Mouse (Mus musculus) Patski (cell line): ENCODE measurements around the gene Lin7a. TPM values are rescaled to one million over a fixed set of nuclear protein-coding genes. Genes with fewer than 3 reads are reported as not detected.

Experiments
- ATAC-seq: fragments of 100-300 bp; one replicate; pipeline ENCODE4 v1.8.0; 2021
- CTCF ChIA-PET: fragments of 350-600 bp; sonication (Branson Sonifier 250); formaldehyde crosslinking; loops from one replicate; lab custom pipeline; 2022; ENCODE audit warnings: inconsistent platforms; lab: Charles Lee
- POLR2A ChIA-PET: fragments of 350-600 bp; sonication (Branson Sonifier 250); formaldehyde crosslinking; loops from one replicate; lab custom pipeline; 2022; ENCODE audit warnings: antibody characterized with exemption, inconsistent platforms; lab: Charles Lee
- DNase-seq: peaks from one replicate; pipeline ENCODE4 v3.0.0-alpha.2; 2011; ENCODE audit warnings: low read depth, low spot score
- H3K27me3 ChIP-seq: fragments of 371-371 bp; one replicate; pipeline ENCODE4 v1.5.1; 2021
- CTCF ChIP-seq: fragments of 100-300 bp; IDR thresholded peaks from one replicate; pipeline ENCODE4 v1.5.1; 2021
- in situ Hi-C: fragments of 300-500 bp; cut with MboI; formaldehyde crosslinking; loops from 3 replicates; pipeline ENCODE4 v1.11.1; 2018; ENCODE audit warnings: low pct_unique_long_range_greater_than_20kb, mixed read lengths
- polyA plus RNA-seq: library from polyadenylated mRNA; unstranded; gene quantifications from one replicate; pipeline ENCODE4 v1.2.3, GENCODE M21; 2021

The Lin7a gene
- polyA plus RNA-seq, 1 experiment from 2014 or later = 0.54 TPM

- ATAC-seq = no peak
- in situ Hi-C loops = no loop called here
- TF ChIP-seq CTCF = no peak
- CTCF ChIA-PET = no interaction called here
- POLR2A ChIA-PET = no interaction called here
- no peaks in the 10 kb centered on the region for H3K27me3 ChIP-seq
- no peak for DNase-seq
Observed at GRCm38 (mm10) chr10:107244691-107245530, 26.6 kb upstream of the Lin7a start.

DNA sequence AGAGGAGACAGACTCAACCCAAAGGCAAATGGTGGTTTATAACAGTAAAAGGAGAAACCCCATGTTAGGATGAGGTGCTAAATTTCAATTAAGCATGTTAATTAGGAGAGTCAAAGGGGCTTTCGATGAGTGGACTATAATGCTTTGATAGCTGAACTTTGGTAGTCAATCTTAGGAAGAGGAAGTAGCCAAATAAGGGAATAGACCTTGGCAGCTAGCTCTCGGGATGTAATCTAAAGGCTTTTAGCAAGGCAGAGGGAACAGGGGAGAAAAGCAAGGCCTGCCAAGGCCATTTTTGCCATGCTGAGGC, 26.0 kb upstream of the Lin7a start:
- DNase-seq = no peak
- in situ Hi-C loops = no loop called here
- TF ChIP-seq CTCF = no peak
- no peaks in the 10 kb centered on the region for H3K27me3 ChIP-seq
- ChIA-PET POLR2A (no interaction called here), CTCF (no interaction called here)
- ATAC-seq = no peak

GRCm38 (mm10) chr10:107245961-107246460, 25.5 kb upstream of the Lin7a start:
- ATAC-seq (no peak), DNase-seq (no peak)
- TF ChIP-seq CTCF = no peak
- in situ Hi-C loops = no loop called here
- ChIA-PET CTCF (no interaction called here), POLR2A (interaction anchor here (0.8 kb wide), 1 partner anchor 15 kb away, joined by 3 read pairs; no protein-coding TSS in a partner anchor)
- no peaks in the 10 kb centered on the region for H3K27me3 ChIP-seq

DNA sequence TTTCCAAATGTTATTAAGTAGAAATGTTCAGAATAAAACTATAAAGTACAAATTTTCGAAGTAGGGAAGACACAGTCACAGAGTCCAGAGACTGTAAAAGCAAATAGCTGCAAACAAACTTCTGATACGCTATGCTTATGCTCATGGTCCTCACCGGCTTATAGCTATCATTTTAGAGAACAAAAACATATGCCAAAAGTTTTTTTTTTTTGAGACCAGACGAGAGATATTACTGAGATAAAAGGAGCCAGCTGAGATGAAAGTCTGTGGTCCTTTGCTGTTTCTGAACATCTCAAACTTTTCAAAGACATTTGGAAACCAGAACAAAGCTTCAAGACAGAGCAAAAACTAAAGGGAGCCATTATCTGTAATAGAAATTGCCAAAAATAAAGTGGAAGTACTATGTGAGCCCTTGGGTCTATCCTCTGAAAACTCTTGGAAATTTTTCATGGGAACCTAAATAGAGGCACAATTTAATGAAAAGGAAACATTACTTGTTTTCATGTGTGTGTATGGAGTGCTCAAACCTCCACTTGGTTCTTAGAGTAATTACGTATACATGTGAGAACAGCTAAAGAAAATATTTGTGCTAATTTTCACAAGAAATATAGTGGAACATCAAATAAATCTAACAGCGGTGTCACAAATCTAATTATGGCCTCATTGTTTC, 24.4 kb upstream of the Lin7a start:
- H3K27me3 ChIP-seq = no peaks in the 10 kb centered on the region
- POLR2A ChIA-PET = no interaction called here
- in situ Hi-C loops = no loop called here
- CTCF ChIA-PET = interaction anchor here (1.2 kb wide), 1 partner anchor 19 kb away, joined by 3 read pairs; no protein-coding TSS in a partner anchor
- DNase-seq = no peak
- ATAC-seq = no peak
- TF ChIP-seq CTCF = no peak

- no peak for ATAC-seq
- CTCF ChIA-PET = no interaction called here
- no peak for DNase-seq
- H3K27me3 ChIP-seq = no peaks in the 10 kb centered on the region
- in situ Hi-C loops = no loop called here
- POLR2A ChIA-PET = no interaction called here
- no peak for TF ChIP-seq CTCF
Observed at GRCm38 (mm10) chr10:107248481-107248880, 23.0 kb upstream of the Lin7a start.

DNA sequence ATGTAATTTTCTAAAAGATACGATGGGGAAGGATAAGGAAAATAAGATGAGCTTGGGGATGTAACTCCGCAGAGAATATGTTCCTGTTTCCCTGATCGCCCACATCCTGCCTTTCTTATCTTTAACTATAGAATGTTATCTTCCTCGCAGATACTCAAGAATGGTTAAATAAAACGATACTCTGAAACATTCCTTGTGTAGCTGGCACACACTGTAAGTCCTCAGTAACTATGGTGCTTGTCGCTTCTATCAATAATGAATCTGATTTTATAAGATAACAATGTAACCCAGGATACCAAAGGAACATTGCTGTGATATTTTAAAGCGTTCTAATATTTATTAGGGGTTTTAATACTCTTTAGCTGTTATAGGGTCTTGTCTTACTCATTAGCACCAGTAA, 22.4 kb upstream of the Lin7a start:
- in situ Hi-C loops = no loop called here

GRCm38 (mm10) chr10:107249606-107250186, 21.8 kb upstream of the Lin7a start:
- in situ Hi-C loops = no loop called here

More for the DNA sequence above, 22.4 kb upstream of the Lin7a start:
- ChIA-PET POLR2A (no interaction called here), CTCF (no interaction called here)
- ATAC-seq = no peak
- no peak for DNase-seq
- no peaks in the 10 kb centered on the region for H3K27me3 ChIP-seq
- no peak for TF ChIP-seq CTCF

GRCm38 (mm10) chr10:107250346-107251210, 20.9 kb upstream of the Lin7a start:
- H3K27me3 ChIP-seq = no peaks in the 10 kb centered on the region
- no peak for TF ChIP-seq CTCF
- POLR2A ChIA-PET = no interaction called here
- CTCF ChIA-PET = no interaction called here
- no peak for ATAC-seq
- in situ Hi-C loops = no loop called here
- DNase-seq = no peak

More at GRCm38 (mm10) chr10:107249606-107250186, 21.8 kb upstream of the Lin7a start:
- CTCF ChIA-PET = no interaction called here
- no peak for TF ChIP-seq CTCF
- POLR2A ChIA-PET = no interaction called here
- ATAC-seq (no peak), DNase-seq (no peak)
- no peaks in the 10 kb centered on the region for H3K27me3 ChIP-seq

DNA sequence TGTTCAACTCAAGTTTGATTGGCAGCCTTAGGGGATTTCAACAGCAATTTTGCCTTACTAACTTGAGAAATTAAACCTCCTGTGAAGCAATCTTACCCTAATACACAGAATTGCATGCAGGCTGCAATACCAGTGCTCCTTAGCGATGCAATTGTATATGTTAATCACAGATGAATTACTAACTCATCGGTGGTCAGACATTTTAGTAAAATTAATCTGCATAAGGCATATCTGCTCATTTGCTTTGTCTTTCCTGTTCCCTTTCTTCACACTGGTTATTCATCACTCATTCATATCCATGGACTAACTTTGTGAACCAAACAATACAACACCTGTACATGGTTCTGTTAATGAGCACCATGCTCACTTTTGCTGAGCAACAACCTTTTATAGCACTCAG, 20.2 kb upstream of the Lin7a start:
- TF ChIP-seq CTCF = no peak
- ATAC-seq (no peak), DNase-seq (no peak)
- H3K27me3 ChIP-seq = no peaks in the 10 kb centered on the region
- ChIA-PET CTCF (no interaction called here), POLR2A (no interaction called here)
- in situ Hi-C loops = no loop called here

DNA sequence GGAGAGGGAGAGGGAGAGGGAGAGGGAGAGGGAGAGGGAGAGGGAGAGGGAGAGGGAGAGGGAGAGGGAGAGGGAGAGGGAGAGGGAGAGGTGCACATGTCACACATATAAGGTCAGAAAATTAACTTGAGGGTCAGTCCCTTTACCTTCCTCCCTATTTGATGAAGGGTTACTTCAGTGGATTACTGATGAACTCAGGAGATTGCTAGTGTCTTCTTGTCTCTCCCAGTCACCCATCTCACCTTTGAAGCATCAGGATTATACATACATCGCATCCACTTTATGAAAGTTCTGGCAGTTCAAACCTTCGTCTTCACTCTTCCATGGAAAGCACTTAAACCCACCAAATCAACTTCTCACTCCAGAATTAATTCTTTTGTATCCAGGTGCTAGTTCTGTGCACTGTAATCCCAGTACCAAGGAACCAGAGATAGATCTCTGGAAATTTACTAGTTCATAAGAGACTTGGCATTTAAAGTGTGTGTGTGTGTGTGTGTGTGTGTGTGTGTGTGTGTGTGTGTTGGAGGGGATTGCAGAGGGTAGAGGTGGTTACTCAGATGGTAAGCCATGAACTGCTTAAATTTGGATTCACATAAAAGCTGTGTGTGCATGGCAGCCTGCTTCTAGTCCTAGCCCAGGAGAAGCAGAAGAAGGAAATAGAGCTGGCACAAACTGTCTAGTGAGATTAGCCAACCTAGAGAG, 19.5 kb upstream of the Lin7a start:
- ATAC-seq (no peak), DNase-seq (no peak)
- no peaks in the 10 kb centered on the region for H3K27me3 ChIP-seq
- in situ Hi-C loops = no loop called here
- TF ChIP-seq CTCF = no peak
- CTCF ChIA-PET = no interaction called here
- POLR2A ChIA-PET = no interaction called here
